Mouse (Mus musculus) lung, embryonic 16.5 days (tissue): ENCODE results near the gene Arfgef2. TPM values are rescaled to one million over a fixed set of nuclear protein-coding genes. Genes with fewer than 3 reads are reported as not detected.

Experiments
- ATAC-seq: fragments of 200-750 bp; cut with Nextera tagmentation; 2 replicates; pipeline ENCODE4 v1.8.0; 2017; ENCODE audit warnings: low read depth, mild to moderate bottlenecking, moderate library complexity
- H3K27ac ChIP-seq: fragments of 300-500 bp; sonication (generic); 2 replicates; pipeline ENCODE4 v1.5.1; 2014; ENCODE audit warnings: mild to moderate bottlenecking, control low read depth, low read length
- H3K27me3 ChIP-seq: fragments of 300-500 bp; sonication (generic); 2 replicates; pipeline ENCODE4 v1.6.1; 2014; ENCODE audit warnings: low read depth, low read length, mixed read lengths; ENCODE audit not compliant: control insufficient read depth, insufficient read depth
- H3K36me3 ChIP-seq: fragments of 300-500 bp; sonication (generic); 2 replicates; pipeline ENCODE4 v1.6.1; 2014; ENCODE audit warnings: low read length; ENCODE audit not compliant: control insufficient read depth, insufficient read depth
- H3K4me1 ChIP-seq: fragments of 300-500 bp; sonication (generic); replicated peaks from 2 replicates; pipeline ENCODE4 v1.6.1; 2014; ENCODE audit warnings: low read length, mixed read lengths; ENCODE audit not compliant: control insufficient read depth, insufficient read depth
- H3K4me2 ChIP-seq: fragments of 300-500 bp; sonication (generic); 2 replicates; pipeline ENCODE4 v1.6.1; 2014; ENCODE audit warnings: low read depth, low read length, control low read depth
- H3K4me3 ChIP-seq: fragments of 300-500 bp; sonication (generic); 2 replicates; pipeline ENCODE4 v1.5.1; 2014; ENCODE audit warnings: mild to moderate bottlenecking, low read length, control low read depth
- H3K9ac ChIP-seq: fragments of 300-500 bp; sonication (generic); 2 replicates; pipeline ENCODE4 v1.6.1; 2014; ENCODE audit warnings: low read length, control low read depth
- H3K9me3 ChIP-seq: fragments of 300-500 bp; sonication (generic); 2 replicates; pipeline ENCODE4 v1.6.1; 2016; ENCODE audit warnings: low read length; ENCODE audit not compliant: control insufficient read depth
- WGBS: fragments of 180-500 bp; shearing (Covaris S2); extraction: QIAGEN DNeasy Blood & Tissue Kit; methylation state at CpG from one replicate; pipeline ENCODE4 v1.1.7; 2014; 5-methylcytosine and 5-hydroxymethylcytosine counted together
- polyA plus RNA-seq: library from polyadenylated mRNA; unstranded; fragments of >200 nt; fragmentation: Nextera tagmentation; extraction: Ambion mirVana; gene quantifications from 2 replicates; pipeline ENCODE4 v1.2.1, GENCODE M21; 2015

Gene Arfgef2
- polyA plus RNA-seq, 1 experiment from 2014 or later: 5.8 TPM

DNA sequence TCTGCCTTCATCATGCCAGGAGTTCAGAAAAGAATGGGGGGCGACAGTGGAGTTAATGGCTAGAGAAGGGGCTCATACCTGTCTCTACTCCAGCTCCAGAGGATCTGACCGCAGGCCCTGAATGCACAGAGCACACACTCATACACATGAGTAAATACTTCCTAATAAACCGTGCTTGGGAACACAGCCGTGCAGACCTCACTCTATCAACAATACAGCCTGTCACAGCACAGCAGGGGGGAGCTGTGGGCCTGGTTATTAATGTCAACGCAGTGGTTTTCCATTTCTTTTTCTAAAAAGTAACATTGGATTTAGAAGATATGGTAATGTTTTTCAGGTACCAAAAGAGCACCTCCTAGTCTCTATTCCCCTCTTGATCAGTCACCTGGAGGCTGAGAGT lies 129.0 kb downstream of the Arfgef2 start:
- no peak overlapping the region for H3K9ac ChIP-seq
- 64% methylated on average over 5 of the region's 5 CpGs for WGBS
- no peaks in the 10 kb centered on the region for H3K27me3 ChIP-seq
- no peak overlapping the region for H3K4me3 ChIP-seq
- H3K4me1 ChIP-seq: no peaks in the 10 kb centered on the region
- peaks cover 47% of the 10 kb centered on the region for H3K36me3 ChIP-seq
- no peak overlapping the region for H3K27ac ChIP-seq
- H3K4me2 ChIP-seq: no peak overlapping the region
- no peaks in the 10 kb centered on the region for H3K9me3 ChIP-seq
- no peak for ATAC-seq

GRCm38 (mm10) chr2:166935582-166935981 lies 130.2 kb downstream of the Arfgef2 start:
- Histone ChIP-seq H3K9me3 (no peaks in the 10 kb centered on the region), H3K27ac (no peak overlapping the region), H3K4me1 (no peaks in the 10 kb centered on the region), H3K4me3 (no peak overlapping the region), H3K9ac (no peak overlapping the region), H3K36me3 (peaks cover 46% of the 10 kb centered on the region), H3K4me2 (no peak overlapping the region), H3K27me3 (no peaks in the 10 kb centered on the region)
- WGBS: 69% methylated on average over 7 of the region's 7 CpGs
- peak; percentile 20; the same call in 1 of the 2 replicates for ATAC-seq

- Histone ChIP-seq H3K4me2 (no peak overlapping the region), H3K9me3 (no peaks in the 10 kb centered on the region), H3K27ac (no peak overlapping the region), H3K4me3 (no peak overlapping the region), H3K36me3 (peaks cover 49% of the 10 kb centered on the region), H3K4me1 (no peaks in the 10 kb centered on the region), H3K27me3 (no peaks in the 10 kb centered on the region), H3K9ac (no peak overlapping the region)
- no peak for ATAC-seq
- WGBS: 90% methylated on average over 2 of the region's 2 CpGs
Observed at GRCm38 (mm10) chr2:166936166-166936565, 130.8 kb downstream of the Arfgef2 start.

DNA sequence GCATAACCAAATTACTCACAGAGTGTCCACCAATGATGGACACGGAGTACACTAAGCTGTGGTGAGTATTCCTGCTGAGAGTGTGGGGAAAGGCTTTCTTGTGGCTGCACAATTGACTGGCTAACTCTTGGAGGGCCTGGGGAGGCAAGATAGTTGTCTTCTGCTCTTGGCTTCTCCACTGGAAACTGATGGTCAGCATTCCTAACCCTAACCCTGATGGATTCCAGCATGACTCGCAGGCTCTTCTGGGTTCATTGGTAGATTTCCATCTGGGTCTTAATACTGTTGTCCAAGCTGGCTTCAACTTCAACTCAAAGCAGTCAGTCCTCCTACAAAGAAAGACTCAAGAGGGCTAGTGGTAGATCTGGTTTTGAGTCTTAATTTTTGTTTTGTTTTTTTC lies 137.8 kb downstream of the Arfgef2 start:
- no peak overlapping the region for H3K4me2 ChIP-seq
- ATAC-seq: no peak
- no peaks in the 10 kb centered on the region for H3K4me1 ChIP-seq
- no peaks in the 10 kb centered on the region for H3K27me3 ChIP-seq
- no peak overlapping the region for H3K27ac ChIP-seq
- H3K9me3 ChIP-seq: no peaks in the 10 kb centered on the region
- H3K36me3 ChIP-seq: peaks cover 54% of the 10 kb centered on the region
- H3K4me3 ChIP-seq: no peak overlapping the region
- WGBS: 80% methylated on average over 2 of the region's 2 CpGs
- no peak overlapping the region for H3K9ac ChIP-seq

DNA sequence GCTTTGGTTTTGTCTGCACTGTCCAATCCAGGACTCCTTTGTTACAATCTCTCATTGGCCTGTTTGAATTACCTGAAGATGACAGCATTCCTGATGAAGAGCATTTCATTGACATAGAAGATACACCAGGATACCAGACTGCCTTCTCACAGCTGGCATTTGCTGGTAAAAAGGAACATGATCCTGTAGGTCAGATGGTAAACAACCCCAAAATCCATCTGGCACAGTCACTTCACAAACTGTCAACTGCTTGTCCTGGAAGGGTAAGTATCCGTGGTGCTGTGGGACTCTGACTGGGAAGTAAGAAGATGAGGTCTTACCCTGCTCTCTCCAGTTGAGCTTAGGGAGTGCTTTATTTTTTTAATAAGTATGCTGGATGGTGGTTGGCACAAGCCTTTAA lies 139.0 kb downstream of the Arfgef2 start:
- H3K27ac ChIP-seq: no peak overlapping the region
- no peak overlapping the region for H3K9ac ChIP-seq
- H3K36me3 ChIP-seq: peaks cover 62% of the 10 kb centered on the region
- no peaks in the 10 kb centered on the region for H3K4me1 ChIP-seq
- H3K4me3 ChIP-seq: no peak overlapping the region
- ATAC-seq: no peak
- WGBS: 74% methylated on average over 1 of the region's 1 CpGs
- H3K9me3 ChIP-seq: no peaks in the 10 kb centered on the region
- H3K4me2 ChIP-seq: no peak overlapping the region
- H3K27me3 ChIP-seq: no peaks in the 10 kb centered on the region

DNA sequence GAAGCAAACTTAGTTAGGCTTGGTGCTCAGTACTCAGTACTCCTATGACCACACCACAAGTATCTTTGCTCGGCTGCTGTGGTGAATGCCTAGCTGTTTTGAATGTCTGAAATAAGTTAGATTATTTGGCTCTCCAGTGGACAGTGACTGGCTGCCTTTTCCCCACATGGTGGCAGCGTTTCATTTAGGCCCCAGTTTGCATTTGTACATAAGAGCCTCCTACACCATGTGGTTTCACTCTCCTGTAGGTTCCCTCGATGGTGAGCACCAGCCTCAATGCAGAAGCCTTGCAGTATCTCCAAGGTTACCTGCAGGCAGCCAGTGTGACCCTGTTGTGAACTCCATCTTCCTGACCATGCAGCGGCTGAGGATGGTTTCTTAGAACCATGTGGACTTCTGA lies 140.1 kb downstream of the Arfgef2 start:
- H3K9ac ChIP-seq: no peak overlapping the region
- H3K27me3 ChIP-seq: no peaks in the 10 kb centered on the region
- H3K9me3 ChIP-seq: no peaks in the 10 kb centered on the region
- ATAC-seq: peak; percentile 31; the same call in 1 of the 2 replicates
- no peak overlapping the region for H3K27ac ChIP-seq
- no peak overlapping the region for H3K4me2 ChIP-seq
- WGBS: 48% methylated on average over 4 of the region's 4 CpGs
- H3K4me3 ChIP-seq: no peak overlapping the region
- no peaks in the 10 kb centered on the region for H3K4me1 ChIP-seq
- peaks cover 67% of the 10 kb centered on the region for H3K36me3 ChIP-seq

Other genes starting within 250 kb of the Arfgef2 start
- gene Prex1, start 91.8 kb upstream of the Arfgef2 start, polyA plus RNA-seq: 8.9 and 10.7 TPM in 2 replicates
- gene Trp53rkb, start 13.1 kb upstream of the Arfgef2 start, polyA plus RNA-seq: 5.2 and 5.8 TPM in 2 replicates
- 106 and 118 TPM in 2 replicates for gene Cse1l, start 100.5 kb downstream of the Arfgef2 start, polyA plus RNA-seq
- 79.6 and 86.8 TPM in 2 replicates for gene Stau1, start 190.7 kb downstream of the Arfgef2 start, polyA plus RNA-seq
- 40.5 and 43.6 TPM in 2 replicates for gene Ddx27, start 209.6 kb downstream of the Arfgef2 start, polyA plus RNA-seq